Mouse (Mus musculus): ENCODE measurements at regions not wholly inside any gene's neighbourhood (a gene's known extent, or its start where the extent isn't known, plus 50 kb on each side); places are given as distances from the start of the nearest gene placed in this dataset.

DNA sequence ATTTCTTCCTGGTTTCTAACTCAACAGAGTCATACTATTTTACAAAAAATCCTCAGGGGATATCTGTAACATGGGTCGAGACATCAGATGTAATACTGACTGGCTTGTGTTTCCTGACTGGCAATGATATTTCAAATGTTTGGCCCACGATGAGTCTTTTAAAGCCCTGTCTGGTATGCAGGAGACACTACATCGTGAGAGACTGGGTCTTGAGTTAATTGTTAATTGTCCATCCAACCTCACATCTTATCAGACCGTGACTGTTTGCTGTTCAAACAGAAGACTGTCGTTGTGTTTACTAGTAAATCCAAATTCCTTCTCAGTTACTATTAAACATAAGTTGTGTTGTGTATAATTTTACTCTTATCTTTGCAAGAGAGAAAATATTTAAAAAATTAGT, 195.3 kb upstream of the Cdh6 start:
- no peaks in the 10 kb centered on the region for H3K9me3 ChIP-seq (ENCODE audit: control insufficient read depth, insufficient read depth, low read depth, low read length)
- no peaks in the 10 kb centered on the region for H3K4me1 ChIP-seq (ENCODE audit: control insufficient read depth in 2 of 2, insufficient read depth in 2 of 2, low read length in 2 of 2, poor library complexity in 1 of 2)
- no peak overlapping the region for H3K27ac ChIP-seq (ENCODE audit: insufficient read depth, low read depth, low read length, poor library complexity, severe bottlenecking)
- no peak for TF ChIP-seq ZC3H11A (IDR thresholded peaks at IDR 0.05; ENCODE audit: borderline replicate concordance, low read depth, low read length)
- no peak for TF ChIP-seq ZNF384 (IDR thresholded peaks at IDR 0.05; ENCODE audit: low read depth, low read length)
- TF ChIP-seq CHD2 (IDR thresholded peaks at IDR 0.05; ENCODE audit: low read depth, low read length), result no peak
- TF ChIP-seq HCFC1 (IDR thresholded peaks at IDR 0.05; ENCODE audit: borderline replicate concordance, insufficient read depth, low read length), result no peak
- TF ChIP-seq MAFK (IDR thresholded peaks at IDR 0.05; ENCODE audit: insufficient read depth, low read depth, low read length), result no peak
- in situ Hi-C loops (cut with MboI; ENCODE audit: low sequenced_read_pairs in 2 of 2, unreplicated experiment in 2 of 2), result no loop called here
- no peak overlapping the region for H3K9ac ChIP-seq (ENCODE audit: insufficient read depth, low read depth, low read length, poor library complexity, severe bottlenecking)
- DNase-seq (ENCODE audit: low read depth, low spot score), result no peak
- H3K4me3 ChIP-seq (ENCODE audit: insufficient read depth in 1 of 2, low read depth in 1 of 2, low read length in 2 of 2, poor library complexity in 1 of 2, severe bottlenecking in 1 of 2), result no peak overlapping the region
- no peaks in the 10 kb centered on the region for H3K36me3 ChIP-seq (ENCODE audit: control insufficient read depth, insufficient read depth, low read length, poor library complexity, severe bottlenecking)

DNA sequence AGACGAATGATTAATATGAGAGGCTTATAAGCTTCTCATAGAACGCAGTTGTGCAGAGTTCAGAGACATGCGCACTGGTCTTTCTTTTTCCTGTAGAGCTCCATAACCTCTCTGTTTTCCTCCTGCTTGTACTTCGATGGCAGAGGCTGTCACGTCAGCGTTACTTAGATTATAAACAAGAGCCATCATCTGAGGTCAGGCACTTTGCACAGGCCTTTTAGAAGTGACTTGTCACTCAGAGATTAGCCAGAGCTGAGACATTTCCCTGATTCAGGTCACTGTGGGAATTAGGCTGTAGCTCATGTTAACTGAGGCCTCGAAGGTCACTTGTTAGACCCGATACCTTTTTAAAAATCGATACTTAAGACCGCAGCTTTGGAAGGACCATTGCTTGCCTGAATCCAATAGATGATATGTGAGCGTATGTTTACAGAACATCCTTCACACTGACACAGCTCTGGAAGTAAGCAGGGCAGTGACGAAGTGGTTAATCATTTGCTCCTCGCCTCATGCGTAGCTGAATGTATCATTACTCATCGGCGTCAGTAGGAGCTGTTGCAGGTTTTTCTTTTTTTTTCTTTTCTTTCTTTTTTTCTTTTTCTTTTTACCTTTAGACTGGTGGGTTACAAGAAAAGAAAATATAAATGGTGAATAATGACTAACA, 193.9 kb upstream of the Cdh6 start:
- H3K9me3 ChIP-seq (ENCODE audit: control insufficient read depth, insufficient read depth, low read depth, low read length), result no peaks in the 10 kb centered on the region
- no peaks in the 10 kb centered on the region for H3K36me3 ChIP-seq (ENCODE audit: control insufficient read depth, insufficient read depth, low read length, poor library complexity, severe bottlenecking)
- H3K4me3 ChIP-seq (ENCODE audit: insufficient read depth in 1 of 2, low read depth in 1 of 2, low read length in 2 of 2, poor library complexity in 1 of 2, severe bottlenecking in 1 of 2), result no peak overlapping the region
- H3K9ac ChIP-seq (ENCODE audit: insufficient read depth, low read depth, low read length, poor library complexity, severe bottlenecking), result no peak overlapping the region
- H3K27ac ChIP-seq (ENCODE audit: insufficient read depth, low read depth, low read length, poor library complexity, severe bottlenecking), result no peak overlapping the region
- DNase-seq (ENCODE audit: low read depth, low spot score), result no peak
- no peak for TF ChIP-seq CHD2 (IDR thresholded peaks at IDR 0.05; ENCODE audit: low read depth, low read length)
- no peak for TF ChIP-seq ZC3H11A (IDR thresholded peaks at IDR 0.05; ENCODE audit: borderline replicate concordance, low read depth, low read length)
- TF ChIP-seq ZNF384 (IDR thresholded peaks at IDR 0.05; ENCODE audit: low read depth, low read length), result no peak
- TF ChIP-seq MAFK (IDR thresholded peaks at IDR 0.05; ENCODE audit: insufficient read depth, low read depth, low read length), result no peak
- no peak for TF ChIP-seq HCFC1 (IDR thresholded peaks at IDR 0.05; ENCODE audit: borderline replicate concordance, insufficient read depth, low read length)
- no peaks in the 10 kb centered on the region for H3K4me1 ChIP-seq (ENCODE audit: control insufficient read depth in 2 of 2, insufficient read depth in 2 of 2, low read length in 2 of 2, poor library complexity in 1 of 2)
- in situ Hi-C loops (cut with MboI; ENCODE audit: low sequenced_read_pairs in 2 of 2, unreplicated experiment in 2 of 2), result no loop called here

DNA sequence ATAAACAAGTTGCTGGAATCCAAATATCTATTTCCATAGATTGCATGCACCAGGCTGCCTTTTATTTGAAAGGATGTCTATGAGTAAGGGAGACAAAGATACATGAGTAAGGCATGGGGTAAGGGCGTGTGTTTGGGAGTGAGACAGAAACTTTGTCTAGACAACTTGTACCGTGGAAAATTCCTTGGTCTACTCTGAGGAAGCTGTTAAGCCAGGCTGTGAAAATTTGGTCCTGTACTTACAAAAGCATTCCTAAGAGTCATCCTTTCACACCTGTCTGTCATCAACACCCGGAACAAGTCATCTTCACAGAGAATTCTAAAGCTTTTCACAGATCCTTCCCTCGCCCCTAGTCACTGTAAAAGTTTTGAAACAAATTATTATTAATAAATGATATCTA, 193.1 kb upstream of the Cdh6 start:
- H3K9me3 ChIP-seq (ENCODE audit: control insufficient read depth, insufficient read depth, low read depth, low read length), result no peaks in the 10 kb centered on the region
- no peak for TF ChIP-seq HCFC1 (IDR thresholded peaks at IDR 0.05; ENCODE audit: borderline replicate concordance, insufficient read depth, low read length)
- no peak for TF ChIP-seq CHD2 (IDR thresholded peaks at IDR 0.05; ENCODE audit: low read depth, low read length)
- no peak for TF ChIP-seq MAFK (IDR thresholded peaks at IDR 0.05; ENCODE audit: insufficient read depth, low read depth, low read length)
- TF ChIP-seq ZC3H11A (IDR thresholded peaks at IDR 0.05; ENCODE audit: borderline replicate concordance, low read depth, low read length), result no peak
- TF ChIP-seq ZNF384 (IDR thresholded peaks at IDR 0.05; ENCODE audit: low read depth, low read length), result no peak
- in situ Hi-C loops (cut with MboI; ENCODE audit: low sequenced_read_pairs in 2 of 2, unreplicated experiment in 2 of 2), result no loop called here

DNA sequence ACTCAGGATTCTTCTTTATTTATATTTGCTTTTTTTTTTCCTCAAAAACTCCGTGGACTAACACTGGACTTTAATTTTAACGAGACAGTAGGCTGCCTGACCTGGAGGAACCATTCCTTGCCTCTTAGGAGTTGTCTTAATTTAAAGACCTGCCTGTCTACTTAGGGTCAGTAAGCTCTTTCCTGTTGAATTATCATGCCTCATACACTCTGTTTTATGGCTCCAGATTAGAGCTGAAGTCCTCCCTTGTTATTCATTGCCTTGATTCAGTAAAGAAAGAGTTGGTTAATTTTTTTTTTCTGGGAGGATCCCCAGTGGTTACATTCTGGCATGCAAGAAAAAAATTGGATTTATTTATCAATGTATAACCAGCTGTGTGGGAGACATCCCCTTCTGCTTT, 187.3 kb upstream of the Cdh6 start:
- no peaks in the 10 kb centered on the region for H3K36me3 ChIP-seq (ENCODE audit: control insufficient read depth, insufficient read depth, low read length, poor library complexity, severe bottlenecking)
- H3K9ac ChIP-seq (ENCODE audit: insufficient read depth, low read depth, low read length, poor library complexity, severe bottlenecking), result no peak overlapping the region
- no peaks in the 10 kb centered on the region for H3K9me3 ChIP-seq (ENCODE audit: control insufficient read depth, insufficient read depth, low read depth, low read length)
- in situ Hi-C loops (cut with MboI; ENCODE audit: low sequenced_read_pairs in 2 of 2, unreplicated experiment in 2 of 2), result no loop called here
- DNase-seq (ENCODE audit: low read depth, low spot score), result no peak
- H3K4me3 ChIP-seq (ENCODE audit: insufficient read depth in 1 of 2, low read depth in 1 of 2, low read length in 2 of 2, poor library complexity in 1 of 2, severe bottlenecking in 1 of 2), result no peak overlapping the region
- H3K27ac ChIP-seq (ENCODE audit: insufficient read depth, low read depth, low read length, poor library complexity, severe bottlenecking), result no peak overlapping the region
- TF ChIP-seq ZC3H11A (IDR thresholded peaks at IDR 0.05; ENCODE audit: borderline replicate concordance, low read depth, low read length), result no peak
- TF ChIP-seq MAFK (IDR thresholded peaks at IDR 0.05; ENCODE audit: insufficient read depth, low read depth, low read length), result no peak
- TF ChIP-seq CHD2 (IDR thresholded peaks at IDR 0.05; ENCODE audit: low read depth, low read length), result no peak
- no peak for TF ChIP-seq ZNF384 (IDR thresholded peaks at IDR 0.05; ENCODE audit: low read depth, low read length)
- TF ChIP-seq HCFC1 (IDR thresholded peaks at IDR 0.05; ENCODE audit: borderline replicate concordance, insufficient read depth, low read length), result no peak
- H3K4me1 ChIP-seq (ENCODE audit: control insufficient read depth in 2 of 2, insufficient read depth in 2 of 2, low read length in 2 of 2, poor library complexity in 1 of 2), result no peaks in the 10 kb centered on the region

More for the DNA sequence above, 193.1 kb upstream of the Cdh6 start:
- no peak overlapping the region for H3K9ac ChIP-seq (ENCODE audit: insufficient read depth, low read depth, low read length, poor library complexity, severe bottlenecking)
- no peaks in the 10 kb centered on the region for H3K36me3 ChIP-seq (ENCODE audit: control insufficient read depth, insufficient read depth, low read length, poor library complexity, severe bottlenecking)
- DNase-seq (ENCODE audit: low read depth, low spot score), result no peak
- no peak overlapping the region for H3K4me3 ChIP-seq (ENCODE audit: insufficient read depth in 1 of 2, low read depth in 1 of 2, low read length in 2 of 2, poor library complexity in 1 of 2, severe bottlenecking in 1 of 2)
- H3K27ac ChIP-seq (ENCODE audit: insufficient read depth, low read depth, low read length, poor library complexity, severe bottlenecking), result no peak overlapping the region
- H3K4me1 ChIP-seq (ENCODE audit: control insufficient read depth in 2 of 2, insufficient read depth in 2 of 2, low read length in 2 of 2, poor library complexity in 1 of 2), result no peaks in the 10 kb centered on the region
